Mouse (Mus musculus): Measurements from ENCODE around the gene 1500009C09Rik. TPM values are rescaled to one million over a fixed set of nuclear protein-coding genes. Genes with fewer than 3 reads are reported as not detected.

1500009C09Rik gene
- polyA plus RNA-seq, 1 experiment: not detected

DNA sequence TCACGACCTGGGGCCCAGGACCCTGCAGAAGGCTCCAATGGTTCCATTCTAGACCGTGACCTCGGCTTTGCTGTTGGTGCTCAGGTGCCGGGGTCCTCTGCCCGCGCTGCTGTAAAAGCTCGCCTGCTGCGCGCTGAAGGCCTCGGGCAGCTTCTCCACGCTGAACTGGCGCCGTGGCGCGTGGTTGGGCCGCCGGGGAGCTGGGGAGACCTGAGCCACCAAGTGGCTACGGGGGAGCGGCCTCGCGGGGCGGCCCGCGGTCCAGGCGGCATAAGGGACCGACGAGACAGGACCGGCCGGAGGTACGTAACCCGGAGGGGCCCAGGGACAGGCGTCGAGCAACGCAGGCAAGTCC lies 45.1 kb upstream of the 1500009C09Rik start:
- H3K36me3 ChIP-seq (ENCODE audit: control insufficient read depth, insufficient read depth): peaks cover 31% of the 10 kb centered on the region
- no peak overlapping the region for H3K4me2 ChIP-seq (ENCODE audit: low read depth)
- TF ChIP-seq E2F4 (IDR thresholded peaks at IDR 0.05; ENCODE audit: insufficient read depth) (no peak), MYOD1 (IDR thresholded peaks at IDR 0.05; ENCODE audit: control insufficient read depth in 1 of 3, insufficient read length in 2 of 3, low read depth in 2 of 3) (no peak), USF1 (IDR thresholded peaks at IDR 0.05; ENCODE audit: low read depth) (no peak), POLR2A (IDR thresholded peaks at IDR 0.05; ENCODE audit: insufficient read length, low read depth) (no peak), MAX (IDR thresholded peaks at IDR 0.05; ENCODE audit: low read depth) (no peak), TCF3 (IDR thresholded peaks at IDR 0.05; ENCODE audit: insufficient read length, low read depth) (no peak), CEBPB (IDR thresholded peaks at IDR 0.05; ENCODE audit: insufficient read depth, poor library complexity, severe bottlenecking) (no peak), POLR2AphosphoS2 (IDR thresholded peaks at IDR 0.05; ENCODE audit: insufficient read length, low read depth) (no peak), MYOG (IDR thresholded peaks at IDR 0.05; ENCODE audit: control insufficient read depth in 1 of 3, insufficient read depth in 1 of 3, insufficient read length in 2 of 3, low read depth in 2 of 3) (no peak), REST (IDR thresholded peaks at IDR 0.05; ENCODE audit: insufficient read depth, insufficient read length) (no peak), SRF (IDR thresholded peaks at IDR 0.05; ENCODE audit: control insufficient read depth, insufficient read length, low read depth) (no peak), TCF12 (IDR thresholded peaks at IDR 0.05; ENCODE audit: insufficient read depth, poor library complexity, severe bottlenecking) (no peak)
- no peak overlapping the region for H3K4me3 ChIP-seq
- H3K79me2 ChIP-seq (ENCODE audit: control insufficient read depth, insufficient read depth): no peaks in the 10 kb centered on the region
- no peak overlapping the region for H3ac ChIP-seq (ENCODE audit: control insufficient read depth, insufficient read length)
- H3K27me3 ChIP-seq (ENCODE audit: control insufficient read depth, insufficient read depth, insufficient read length): peaks cover 14% of the 10 kb centered on the region

DNA sequence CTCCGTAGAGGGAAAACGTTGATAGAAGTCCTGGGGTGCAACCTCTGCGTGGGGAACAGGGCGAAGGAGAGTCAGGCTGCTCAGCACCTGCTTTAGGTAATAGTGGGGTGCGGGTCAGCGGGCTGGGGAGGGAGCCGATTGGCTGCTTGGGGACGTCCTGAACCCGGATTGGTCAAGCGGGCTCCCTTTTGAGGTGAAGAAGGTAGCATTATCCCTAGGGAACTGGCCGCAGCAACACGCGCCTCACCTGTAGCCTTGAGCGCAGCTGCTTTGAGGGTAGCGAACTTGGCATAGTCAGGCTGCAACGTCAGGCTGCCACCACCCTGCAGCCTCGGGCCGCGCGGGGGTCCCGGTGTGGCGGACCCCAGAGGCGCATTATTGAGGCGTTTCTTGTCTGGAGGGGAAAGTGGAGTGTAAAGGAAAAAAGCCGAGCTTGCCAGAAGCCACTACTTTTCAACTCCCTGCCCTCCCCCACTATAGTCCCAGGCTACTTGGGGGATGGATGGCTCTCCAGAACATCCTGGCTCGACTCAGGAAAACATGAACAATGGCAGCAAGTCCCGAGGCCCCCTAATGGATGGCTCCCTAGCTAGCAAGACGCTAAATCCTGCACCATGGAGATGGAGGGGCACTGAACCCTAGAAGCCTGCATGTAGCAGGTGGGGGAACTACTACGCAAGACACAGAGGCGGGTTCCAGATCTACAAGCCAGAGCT lies 44.5 kb upstream of the 1500009C09Rik start:
- Histone ChIP-seq H3K4me2 (ENCODE audit: low read depth) (no peak overlapping the region), H3K4me3 (no peak overlapping the region), H3ac (ENCODE audit: control insufficient read depth, insufficient read length) (no peak overlapping the region), H3K36me3 (ENCODE audit: control insufficient read depth, insufficient read depth) (peaks cover 25% of the 10 kb centered on the region), H3K27me3 (ENCODE audit: control insufficient read depth, insufficient read depth, insufficient read length) (peaks cover 20% of the 10 kb centered on the region), H3K79me2 (ENCODE audit: control insufficient read depth, insufficient read depth) (no peaks in the 10 kb centered on the region)
- TF ChIP-seq SRF (IDR thresholded peaks at IDR 0.05; ENCODE audit: control insufficient read depth, insufficient read length, low read depth) (no peak), REST (IDR thresholded peaks at IDR 0.05; ENCODE audit: insufficient read depth, insufficient read length) (no peak), USF1 (IDR thresholded peaks at IDR 0.05; ENCODE audit: low read depth) (no peak), MYOG (IDR thresholded peaks at IDR 0.05; ENCODE audit: control insufficient read depth in 1 of 3, insufficient read depth in 1 of 3, insufficient read length in 2 of 3, low read depth in 2 of 3) (no peak), TCF3 (IDR thresholded peaks at IDR 0.05; ENCODE audit: insufficient read length, low read depth) (no peak), CEBPB (IDR thresholded peaks at IDR 0.05; ENCODE audit: insufficient read depth, poor library complexity, severe bottlenecking) (no peak), POLR2AphosphoS2 (IDR thresholded peaks at IDR 0.05; ENCODE audit: insufficient read length, low read depth) (peak; percentile 88), POLR2A (IDR thresholded peaks at IDR 0.05; ENCODE audit: insufficient read length, low read depth) (peak; percentile 5)

DNA sequence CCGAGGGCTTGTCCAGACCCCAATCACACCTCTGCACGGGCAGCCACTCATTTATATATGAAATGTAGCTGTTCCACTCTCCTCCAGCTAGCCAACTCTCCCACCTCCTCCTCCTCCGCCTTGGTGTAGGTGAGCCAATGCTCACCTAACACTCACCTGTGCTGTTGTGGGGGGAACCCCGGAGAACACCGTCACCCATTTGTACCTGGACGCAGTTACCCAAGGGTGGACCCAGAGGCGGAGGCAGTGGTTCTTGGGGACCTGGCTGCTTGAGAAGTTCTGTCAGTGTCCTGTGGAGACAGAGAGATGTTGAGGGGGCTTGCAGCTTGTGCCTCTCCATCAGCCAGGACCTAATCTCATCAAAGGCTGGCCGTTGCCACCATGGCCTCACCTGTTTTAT lies 43.9 kb upstream of the 1500009C09Rik start:
- H3K27me3 ChIP-seq (ENCODE audit: control insufficient read depth, insufficient read depth, insufficient read length): peaks cover 23% of the 10 kb centered on the region
- no peak overlapping the region for H3K4me2 ChIP-seq (ENCODE audit: low read depth)
- no peaks in the 10 kb centered on the region for H3K79me2 ChIP-seq (ENCODE audit: control insufficient read depth, insufficient read depth)
- no peak overlapping the region for H3ac ChIP-seq (ENCODE audit: control insufficient read depth, insufficient read length)
- TF ChIP-seq TCF3 (IDR thresholded peaks at IDR 0.05; ENCODE audit: insufficient read length, low read depth): no peak
- TF ChIP-seq REST (IDR thresholded peaks at IDR 0.05; ENCODE audit: insufficient read depth, insufficient read length): no peak
- peak; percentile 44 for TF ChIP-seq POLR2AphosphoS2 (IDR thresholded peaks at IDR 0.05; ENCODE audit: insufficient read length, low read depth)
- TF ChIP-seq TCF12 (IDR thresholded peaks at IDR 0.05; ENCODE audit: insufficient read depth, poor library complexity, severe bottlenecking): no peak
- TF ChIP-seq E2F4 (IDR thresholded peaks at IDR 0.05; ENCODE audit: insufficient read depth): no peak
- TF ChIP-seq MAX (IDR thresholded peaks at IDR 0.05; ENCODE audit: low read depth): no peak
- no peak for TF ChIP-seq USF1 (IDR thresholded peaks at IDR 0.05; ENCODE audit: low read depth)
- TF ChIP-seq MYOG (IDR thresholded peaks at IDR 0.05; ENCODE audit: control insufficient read depth in 1 of 3, insufficient read depth in 1 of 3, insufficient read length in 2 of 3, low read depth in 2 of 3): no peak
- no peak for TF ChIP-seq SRF (IDR thresholded peaks at IDR 0.05; ENCODE audit: control insufficient read depth, insufficient read length, low read depth)
- TF ChIP-seq CEBPB (IDR thresholded peaks at IDR 0.05; ENCODE audit: insufficient read depth, poor library complexity, severe bottlenecking): no peak
- no peak for TF ChIP-seq MYOD1 (IDR thresholded peaks at IDR 0.05; ENCODE audit: control insufficient read depth in 1 of 3, insufficient read length in 2 of 3, low read depth in 2 of 3)
- peak; percentile 3 for TF ChIP-seq POLR2A (IDR thresholded peaks at IDR 0.05; ENCODE audit: insufficient read length, low read depth)
- peaks cover 19% of the 10 kb centered on the region for H3K36me3 ChIP-seq (ENCODE audit: control insufficient read depth, insufficient read depth)
- H3K4me3 ChIP-seq: no peak overlapping the region

DNA sequence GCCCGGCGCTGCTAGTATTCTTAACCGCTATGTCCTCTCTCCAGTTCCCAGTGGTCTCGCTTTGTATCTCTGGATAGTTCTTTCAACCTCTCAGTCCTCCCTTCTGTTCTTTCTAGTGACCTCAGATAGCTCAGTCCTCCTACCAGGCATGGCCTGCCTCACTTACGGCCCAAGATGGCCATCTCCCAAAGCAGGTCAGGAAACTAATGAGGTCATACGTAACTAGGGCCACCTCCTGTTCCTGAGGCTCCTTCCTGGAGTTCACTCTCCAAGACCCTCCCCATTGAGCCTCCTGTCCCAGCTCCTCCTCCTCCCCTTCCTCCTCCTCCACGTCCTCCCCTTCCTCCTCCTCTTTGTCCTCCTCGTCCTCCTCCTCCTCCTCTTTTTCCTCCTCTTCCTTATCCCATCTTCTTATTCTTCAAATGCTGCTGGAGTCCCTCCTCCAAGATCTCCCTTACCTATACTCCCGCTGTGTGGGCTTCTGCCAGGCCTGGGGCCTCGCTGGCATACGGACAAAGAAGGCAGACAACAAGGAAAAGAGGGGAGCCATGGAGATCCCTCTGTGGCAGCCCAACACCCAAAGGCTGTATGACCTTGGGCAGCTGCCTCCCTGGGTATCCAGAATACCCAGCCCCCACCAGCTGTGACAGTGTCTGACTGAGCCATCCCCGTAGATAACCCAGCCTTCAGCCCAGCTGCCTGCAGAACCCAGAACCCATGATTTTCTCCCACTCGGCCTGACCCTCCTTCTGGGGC lies 42.7 kb upstream of the 1500009C09Rik start:
- no peaks in the 10 kb centered on the region for H3K79me2 ChIP-seq (ENCODE audit: control insufficient read depth, insufficient read depth)
- TF ChIP-seq MYOG (IDR thresholded peaks at IDR 0.05; ENCODE audit: control insufficient read depth in 1 of 3, insufficient read depth in 1 of 3, insufficient read length in 2 of 3, low read depth in 2 of 3) (no peak), MAX (IDR thresholded peaks at IDR 0.05; ENCODE audit: low read depth) (no peak), POLR2A (IDR thresholded peaks at IDR 0.05; ENCODE audit: insufficient read length, low read depth) (no peak), POLR2AphosphoS2 (IDR thresholded peaks at IDR 0.05; ENCODE audit: insufficient read length, low read depth) (no peak), REST (IDR thresholded peaks at IDR 0.05; ENCODE audit: insufficient read depth, insufficient read length) (no peak), TCF12 (IDR thresholded peaks at IDR 0.05; ENCODE audit: insufficient read depth, poor library complexity, severe bottlenecking) (no peak), E2F4 (IDR thresholded peaks at IDR 0.05; ENCODE audit: insufficient read depth) (no peak), USF1 (IDR thresholded peaks at IDR 0.05; ENCODE audit: low read depth) (no peak), CEBPB (IDR thresholded peaks at IDR 0.05; ENCODE audit: insufficient read depth, poor library complexity, severe bottlenecking) (no peak), TCF3 (IDR thresholded peaks at IDR 0.05; ENCODE audit: insufficient read length, low read depth) (no peak), MYOD1 (IDR thresholded peaks at IDR 0.05; ENCODE audit: control insufficient read depth in 1 of 3, insufficient read length in 2 of 3, low read depth in 2 of 3) (no peak), SRF (IDR thresholded peaks at IDR 0.05; ENCODE audit: control insufficient read depth, insufficient read length, low read depth) (no peak)
- peaks cover 9% of the 10 kb centered on the region for H3K36me3 ChIP-seq (ENCODE audit: control insufficient read depth, insufficient read depth)
- H3ac ChIP-seq (ENCODE audit: control insufficient read depth, insufficient read length): no peak overlapping the region
- no peak overlapping the region for H3K4me3 ChIP-seq
- H3K4me2 ChIP-seq (ENCODE audit: low read depth): no peak overlapping the region
- H3K27me3 ChIP-seq (ENCODE audit: control insufficient read depth, insufficient read depth, insufficient read length): peaks cover 23% of the 10 kb centered on the region

All from myocyte (in vitro differentiated cells).